Mouse (Mus musculus): Measurements from ENCODE around the gene Gfer. TPM values are rescaled to one million over a fixed set of nuclear protein-coding genes. Genes with fewer than 3 reads are reported as not detected.
"Not testable (repeated sequence)": the region's sequence is repeated elsewhere in the genome, so short reads cannot be mapped to it uniquely, and the experiment has no call there.

The Gfer gene
- polyA plus RNA-seq, 1 experiment from 2014 or later: 23.9 TPM

GRCm38 (mm10) chr17:24669545-24670245 is 26.3 kb downstream of the Gfer start, which contains the start of gene Zfp598:
Zfp598 (plus strand) TSS chr17:24669687.
- H3K36me3 ChIP-seq (ENCODE audit: control insufficient read depth, insufficient read depth): no peaks in the 10 kb centered on the region
- peaks cover 27% of the 10 kb centered on the region for H3K4me1 ChIP-seq (ENCODE audit: control insufficient read depth, low read depth, low read length)
- H3K4me2 ChIP-seq (ENCODE audit: low read depth, low read length): peak within 1 kb of the TSS; percentile 65
- under 1% methylated on average over 58 of the region's 80 CpGs for WGBS (ENCODE audit: insufficient replicate concordance)
- H3K9me3 ChIP-seq (replicated peaks; ENCODE audit: control insufficient read depth, low read length): no peaks in the 10 kb centered on the region
- peak within 1 kb of the TSS; percentile 87 for H3K4me3 ChIP-seq (ENCODE audit: low read depth, low read length)
- H3K27ac ChIP-seq (ENCODE audit: low read length): peak within 1 kb of the TSS; percentile 86
- ATAC-seq (ENCODE audit: low read depth): peak; percentile 96
- H3K27me3 ChIP-seq (ENCODE audit: control insufficient read depth, insufficient read depth, low read depth, low read length): no peaks in the 10 kb centered on the region
- H3K9ac ChIP-seq (ENCODE audit: low read depth, low read length): peak within 1 kb of the TSS; percentile 88

GRCm38 (mm10) chr17:24669214-24669544 is 26.8 kb downstream of the Gfer start:
- H3K27me3 ChIP-seq (ENCODE audit: control insufficient read depth, insufficient read depth, low read depth, low read length); ATAC-seq (ENCODE audit: low read depth); H3K36me3 ChIP-seq (ENCODE audit: control insufficient read depth, insufficient read depth); H3K9me3 ChIP-seq (replicated peaks; ENCODE audit: control insufficient read depth, low read length): not testable (repeated sequence)
- peak overlapping the region; percentile 71 for H3K27ac ChIP-seq (ENCODE audit: low read length)
- H3K4me1 ChIP-seq (ENCODE audit: control insufficient read depth, low read depth, low read length): peaks cover 27% of the 10 kb centered on the region
- peak overlapping the region; percentile 87 for H3K4me3 ChIP-seq (ENCODE audit: low read depth, low read length)
- WGBS (ENCODE audit: insufficient replicate concordance): 6% methylated on average over 15 of the region's 15 CpGs
- H3K4me2 ChIP-seq (ENCODE audit: low read depth, low read length): peak overlapping the region; percentile 65
- peak overlapping the region; percentile 58 for H3K9ac ChIP-seq (ENCODE audit: low read depth, low read length)

- no peak overlapping the region for H3K27ac ChIP-seq (ENCODE audit: low read length)
- no peak overlapping the region for H3K9ac ChIP-seq (ENCODE audit: low read depth, low read length)
- WGBS (ENCODE audit: insufficient replicate concordance): 17% methylated on average over 6 of the region's 6 CpGs
- H3K4me1 ChIP-seq (ENCODE audit: control insufficient read depth, low read depth, low read length): peaks cover 26% of the 10 kb centered on the region
- no peaks in the 10 kb centered on the region for H3K9me3 ChIP-seq (replicated peaks; ENCODE audit: control insufficient read depth, low read length)
- no peaks in the 10 kb centered on the region for H3K36me3 ChIP-seq (ENCODE audit: control insufficient read depth, insufficient read depth)
- no peaks in the 10 kb centered on the region; the same call in 1 of the 2 replicates for H3K27me3 ChIP-seq (ENCODE audit: control insufficient read depth, insufficient read depth, low read depth, low read length)
- H3K4me3 ChIP-seq (ENCODE audit: low read depth, low read length): no peak overlapping the region
- no peak for ATAC-seq (ENCODE audit: low read depth)
- no peak overlapping the region for H3K4me2 ChIP-seq (ENCODE audit: low read depth, low read length)
Observed at GRCm38 (mm10) chr17:24667416-24667815, 28.5 kb downstream of the Gfer start.

DNA sequence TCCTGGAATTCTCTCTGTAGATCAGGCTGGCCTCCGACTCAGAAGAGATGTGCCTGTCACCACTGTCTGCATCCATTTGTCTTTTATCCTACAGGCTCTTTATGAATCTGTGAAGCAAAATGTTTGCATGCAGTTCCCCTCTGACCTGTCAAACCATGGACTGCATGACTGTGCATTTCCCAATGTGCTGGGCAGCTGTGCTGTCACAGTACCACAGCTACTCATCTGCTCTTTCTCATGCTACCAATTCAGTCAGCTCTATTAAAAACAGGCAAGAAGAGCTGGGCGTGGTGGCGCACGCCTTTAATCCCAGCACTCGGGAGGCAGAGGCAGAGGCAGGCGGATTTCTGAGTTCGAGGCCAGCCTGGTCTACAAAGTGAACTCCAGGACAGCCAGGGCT is 28.9 kb downstream of the Gfer start:
- H3K27me3 ChIP-seq (ENCODE audit: control insufficient read depth, insufficient read depth, low read depth, low read length); H3K4me3 ChIP-seq (ENCODE audit: low read depth, low read length); H3K9ac ChIP-seq (ENCODE audit: low read depth, low read length); H3K27ac ChIP-seq (ENCODE audit: low read length); H3K36me3 ChIP-seq (ENCODE audit: control insufficient read depth, insufficient read depth); ATAC-seq (ENCODE audit: low read depth); H3K9me3 ChIP-seq (replicated peaks; ENCODE audit: control insufficient read depth, low read length); H3K4me2 ChIP-seq (ENCODE audit: low read depth, low read length): not testable (repeated sequence)
- WGBS (ENCODE audit: insufficient replicate concordance): 53% methylated on average over 7 of the region's 7 CpGs
- H3K4me1 ChIP-seq (ENCODE audit: control insufficient read depth, low read depth, low read length): peaks cover 22% of the 10 kb centered on the region

- ATAC-seq (ENCODE audit: low read depth): peak; percentile 32; the same call in 1 of the 2 replicates
- peak within 1 kb of the TSS; percentile 47 for H3K4me3 ChIP-seq (ENCODE audit: low read depth, low read length)
- WGBS (ENCODE audit: insufficient replicate concordance): 3% methylated on average over 47 of the region's 47 CpGs
- H3K27me3 ChIP-seq (ENCODE audit: control insufficient read depth, insufficient read depth, low read depth, low read length): peaks cover 38% of the 10 kb centered on the region
- H3K27ac ChIP-seq (ENCODE audit: low read length): no peak within 1 kb of the TSS
- no peaks in the 10 kb centered on the region for H3K9me3 ChIP-seq (replicated peaks; ENCODE audit: control insufficient read depth, low read length)
- peak within 1 kb of the TSS; percentile 61 for H3K4me2 ChIP-seq (ENCODE audit: low read depth, low read length)
- peaks cover 8% of the 10 kb centered on the region for H3K4me1 ChIP-seq (ENCODE audit: control insufficient read depth, low read depth, low read length)
- 0 out of 2 replicates have a peak within 1 kb of the TSS, but pooled peaks have one; percentile 28 for H3K9ac ChIP-seq (ENCODE audit: low read depth, low read length)
- no peaks in the 10 kb centered on the region for H3K36me3 ChIP-seq (ENCODE audit: control insufficient read depth, insufficient read depth)
Observed at GRCm38 (mm10) chr17:24658017-24658758, 37.8 kb downstream of the Gfer start, which contains the start of gene Npw. Npw (minus strand) TSS chr17:24658457.

GRCm38 (mm10) chr17:24654969-24655368 is 41.0 kb downstream of the Gfer start:
- ATAC-seq (ENCODE audit: low read depth): no peak
- Histone ChIP-seq H3K27ac (ENCODE audit: low read length) (no peak overlapping the region), H3K27me3 (ENCODE audit: control insufficient read depth, insufficient read depth, low read depth, low read length) (peaks cover 55% of the 10 kb centered on the region), H3K4me3 (ENCODE audit: low read depth, low read length) (no peak overlapping the region), H3K9me3 (replicated peaks; ENCODE audit: control insufficient read depth, low read length) (no peaks in the 10 kb centered on the region), H3K36me3 (ENCODE audit: control insufficient read depth, insufficient read depth) (no peaks in the 10 kb centered on the region), H3K4me2 (ENCODE audit: low read depth, low read length) (no peak overlapping the region), H3K9ac (ENCODE audit: low read depth, low read length) (no peak overlapping the region), H3K4me1 (ENCODE audit: control insufficient read depth, low read depth, low read length) (peaks cover 12% of the 10 kb centered on the region)
- 62% methylated on average over 4 of the region's 4 CpGs for WGBS (ENCODE audit: insufficient replicate concordance)

DNA sequence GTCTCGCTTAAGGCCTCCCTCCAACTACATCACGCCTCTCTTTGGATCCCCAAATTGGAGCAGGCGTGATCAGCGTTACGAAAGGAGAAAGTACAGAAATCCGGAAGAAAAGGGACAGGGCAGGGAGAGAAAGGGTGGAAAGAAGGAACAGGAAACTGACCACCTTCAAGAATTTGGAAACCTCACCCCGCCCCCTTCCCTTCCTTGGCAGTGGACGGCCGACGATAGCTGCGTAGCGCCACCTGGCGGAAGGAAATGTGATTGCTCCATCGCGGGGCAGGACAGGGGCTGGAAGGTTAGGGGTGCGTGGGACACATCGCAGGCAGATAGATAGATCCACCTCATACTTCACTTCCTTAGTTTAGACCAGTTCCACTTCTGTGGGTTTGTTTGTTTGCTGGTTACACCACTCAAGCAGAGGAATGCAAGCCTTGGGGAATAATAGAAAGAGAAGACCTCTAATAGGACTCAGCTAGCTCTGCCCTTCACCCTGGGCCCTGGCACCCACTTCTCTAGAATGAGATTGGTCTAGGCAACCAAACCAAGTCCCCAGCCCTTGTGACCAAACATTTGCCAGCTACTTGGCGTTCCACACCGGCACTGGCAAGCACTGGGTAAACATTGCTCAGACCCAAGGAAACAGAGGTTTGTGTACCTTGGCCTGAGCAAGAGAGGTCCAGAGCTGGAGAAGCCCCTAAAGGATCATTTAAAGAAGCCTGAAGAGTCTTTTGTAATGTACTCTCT is 41.8 kb downstream of the Gfer start:
- Histone ChIP-seq H3K27ac (ENCODE audit: low read length) (no peak overlapping the region), H3K27me3 (ENCODE audit: control insufficient read depth, insufficient read depth, low read depth, low read length) (peaks cover 57% of the 10 kb centered on the region), H3K36me3 (ENCODE audit: control insufficient read depth, insufficient read depth) (no peaks in the 10 kb centered on the region), H3K9me3 (replicated peaks; ENCODE audit: control insufficient read depth, low read length) (no peaks in the 10 kb centered on the region), H3K4me3 (ENCODE audit: low read depth, low read length) (0 out of 2 replicates have a peak overlapping the region, but pooled peaks have one; percentile 1), H3K4me1 (ENCODE audit: control insufficient read depth, low read depth, low read length) (peaks cover 14% of the 10 kb centered on the region), H3K4me2 (ENCODE audit: low read depth, low read length) (peak overlapping the region; percentile 38; the same call in 1 of the 2 replicates), H3K9ac (ENCODE audit: low read depth, low read length) (no peak overlapping the region)
- 4% methylated on average over 19 of the region's 19 CpGs for WGBS (ENCODE audit: insufficient replicate concordance)
- no peak for ATAC-seq (ENCODE audit: low read depth)

GRCm38 (mm10) chr17:24651835-24652234 is 44.1 kb downstream of the Gfer start:
- no peak overlapping the region for H3K9ac ChIP-seq (ENCODE audit: low read depth, low read length)
- H3K27ac ChIP-seq (ENCODE audit: low read length): no peak overlapping the region
- 36% methylated on average over 3 of the region's 3 CpGs for WGBS (ENCODE audit: insufficient replicate concordance)
- H3K9me3 ChIP-seq (replicated peaks; ENCODE audit: control insufficient read depth, low read length): no peaks in the 10 kb centered on the region
- ATAC-seq (ENCODE audit: low read depth): no peak
- no peak overlapping the region for H3K4me2 ChIP-seq (ENCODE audit: low read depth, low read length)
- H3K36me3 ChIP-seq (ENCODE audit: control insufficient read depth, insufficient read depth): no peaks in the 10 kb centered on the region
- H3K4me3 ChIP-seq (ENCODE audit: low read depth, low read length): no peak overlapping the region
- H3K4me1 ChIP-seq (ENCODE audit: control insufficient read depth, low read depth, low read length): peaks cover 7% of the 10 kb centered on the region
- peaks cover 44% of the 10 kb centered on the region for H3K27me3 ChIP-seq (ENCODE audit: control insufficient read depth, insufficient read depth, low read depth, low read length)

All from liver, embryonic 16.5 days (tissue).